Mouse (Mus musculus): ENCODE data around the gene Med7. TPM values are rescaled to one million over a fixed set of nuclear protein-coding genes. Genes with fewer than 3 reads are reported as not detected.
"Not testable (repeated sequence)": the region's sequence is repeated elsewhere in the genome, so short reads cannot be mapped to it uniquely, and the experiment has no call there.

The Med7 gene
- polyA plus RNA-seq, 1 experiment = 32.8 TPM

- H3K27ac ChIP-seq (ENCODE audit: insufficient read depth, low read length) = no peak overlapping the region
- H3K4me3 ChIP-seq (ENCODE audit: insufficient read depth, low read length) = no peak overlapping the region
- TF ChIP-seq CTCF (IDR thresholded peaks at IDR 0.05; ENCODE audit: extremely low read depth, insufficient read depth, low read length) (no peak), POLR2A (IDR thresholded peaks at IDR 0.05; ENCODE audit: extremely low read depth, insufficient read depth, low read length) (no peak)
These were observed 17.9 kb upstream of the Med7 start for GRCm38 (mm10) chr11:46418860-46419259.

GRCm38 (mm10) chr11:46421086-46421888, 15.4 kb upstream of the Med7 start:
- Histone ChIP-seq H3K4me3 (ENCODE audit: insufficient read depth, low read length) (no peak overlapping the region), H3K27ac (ENCODE audit: insufficient read depth, low read length) (no peak overlapping the region), H3K4me1 (ENCODE audit: control insufficient read depth, insufficient read depth, low read length) (peaks cover 1% of the 10 kb centered on the region; the same call in 1 of the 2 replicates)
- TF ChIP-seq POLR2A (IDR thresholded peaks at IDR 0.05; ENCODE audit: extremely low read depth, insufficient read depth, low read length) (no peak), CTCF (IDR thresholded peaks at IDR 0.05; ENCODE audit: extremely low read depth, insufficient read depth, low read length) (no peak)

More at GRCm38 (mm10) chr11:46418860-46419259, 17.9 kb upstream of the Med7 start:
- H3K4me1 ChIP-seq (ENCODE audit: control insufficient read depth, insufficient read depth, low read length) = peaks cover 1% of the 10 kb centered on the region; the same call in 1 of the 2 replicates

GRCm38 (mm10) chr11:46428131-46428530, 8.6 kb upstream of the Med7 start:
- not testable (repeated sequence) for H3K4me3 ChIP-seq (ENCODE audit: insufficient read depth, low read length); H3K27ac ChIP-seq (ENCODE audit: insufficient read depth, low read length); H3K4me1 ChIP-seq (ENCODE audit: control insufficient read depth, insufficient read depth, low read length)

DNA sequence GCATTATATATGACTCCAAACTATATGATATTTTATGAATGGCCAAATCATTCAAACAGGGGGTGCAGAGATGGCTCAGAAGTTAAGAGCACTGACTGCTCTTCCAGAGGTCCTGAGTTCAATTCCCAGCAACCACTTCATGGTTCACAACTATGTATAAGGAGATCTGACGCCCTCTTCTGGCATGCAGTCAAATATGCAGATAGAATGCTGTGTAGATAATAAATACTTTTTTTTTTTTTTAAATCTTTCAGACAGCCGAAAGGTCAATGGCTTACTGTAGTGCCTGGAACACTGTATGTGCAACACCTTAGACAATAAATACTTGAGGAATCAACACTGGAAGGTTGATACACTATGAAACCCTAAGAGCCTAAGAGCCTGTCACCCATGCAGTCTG, 6.6 kb upstream of the Med7 start:
- TF ChIP-seq CTCF (IDR thresholded peaks at IDR 0.05; ENCODE audit: extremely low read depth, insufficient read depth, low read length) (no peak), POLR2A (IDR thresholded peaks at IDR 0.05; ENCODE audit: extremely low read depth, insufficient read depth, low read length) (no peak)
- Histone ChIP-seq H3K4me3 (ENCODE audit: insufficient read depth, low read length) (no peak overlapping the region), H3K27ac (ENCODE audit: insufficient read depth, low read length) (no peak overlapping the region), H3K4me1 (ENCODE audit: control insufficient read depth, insufficient read depth, low read length) (no peaks in the 10 kb centered on the region)

DNA sequence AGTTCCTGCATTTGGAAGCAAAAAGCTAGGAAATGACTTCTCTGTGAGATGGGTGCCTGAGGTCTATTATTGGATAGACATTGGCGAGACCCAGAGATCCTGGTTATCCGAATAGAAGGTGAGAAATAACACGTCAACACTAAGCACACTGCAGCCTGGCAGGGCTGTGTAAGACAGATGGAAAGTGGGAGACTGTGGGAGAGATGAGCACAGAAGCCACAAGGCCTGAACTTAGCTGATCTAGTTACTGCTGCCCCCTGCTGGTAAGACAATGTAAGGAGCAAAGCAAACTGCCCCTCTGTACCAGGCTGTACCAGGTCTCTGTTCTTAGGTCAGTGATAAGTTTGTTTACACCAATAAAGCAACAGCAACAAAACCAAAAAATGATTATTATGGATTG, 5.6 kb upstream of the Med7 start:
- TF ChIP-seq CTCF (IDR thresholded peaks at IDR 0.05; ENCODE audit: extremely low read depth, insufficient read depth, low read length) = peak; percentile 84
- no peak for TF ChIP-seq POLR2A (IDR thresholded peaks at IDR 0.05; ENCODE audit: extremely low read depth, insufficient read depth, low read length)
- Histone ChIP-seq H3K4me3 (ENCODE audit: insufficient read depth, low read length) (no peak overlapping the region), H3K27ac (ENCODE audit: insufficient read depth, low read length) (no peak overlapping the region), H3K4me1 (ENCODE audit: control insufficient read depth, insufficient read depth, low read length) (no peaks in the 10 kb centered on the region; the same call in 1 of the 2 replicates)

DNA sequence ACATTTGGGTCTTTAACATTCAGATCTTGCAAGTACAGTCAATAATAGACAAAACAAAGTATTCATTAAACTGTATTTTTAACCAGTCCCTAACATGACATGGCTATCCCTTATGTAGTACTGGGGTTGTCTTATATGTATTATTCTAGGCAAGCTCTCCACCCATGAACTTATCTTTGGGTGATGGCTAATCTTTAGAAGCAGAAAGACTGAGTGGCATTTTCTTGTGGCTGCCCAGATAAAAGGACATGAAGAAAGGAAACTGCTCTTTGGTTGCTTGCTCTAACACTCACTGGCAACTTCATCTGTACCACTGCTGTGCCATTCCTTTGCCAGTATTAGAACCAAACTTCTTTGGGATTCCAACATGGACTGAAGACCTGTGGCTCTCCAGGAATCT, 1.4 kb upstream of the Med7 start:
- Histone ChIP-seq H3K4me1 (ENCODE audit: control insufficient read depth, insufficient read depth, low read length) (peaks cover 4% of the 10 kb centered on the region), H3K27ac (ENCODE audit: insufficient read depth, low read length) (no peak overlapping the region), H3K4me3 (ENCODE audit: insufficient read depth, low read length) (no peak overlapping the region)
- TF ChIP-seq CTCF (IDR thresholded peaks at IDR 0.05; ENCODE audit: extremely low read depth, insufficient read depth, low read length) (no peak), POLR2A (IDR thresholded peaks at IDR 0.05; ENCODE audit: extremely low read depth, insufficient read depth, low read length) (no peak)

DNA sequence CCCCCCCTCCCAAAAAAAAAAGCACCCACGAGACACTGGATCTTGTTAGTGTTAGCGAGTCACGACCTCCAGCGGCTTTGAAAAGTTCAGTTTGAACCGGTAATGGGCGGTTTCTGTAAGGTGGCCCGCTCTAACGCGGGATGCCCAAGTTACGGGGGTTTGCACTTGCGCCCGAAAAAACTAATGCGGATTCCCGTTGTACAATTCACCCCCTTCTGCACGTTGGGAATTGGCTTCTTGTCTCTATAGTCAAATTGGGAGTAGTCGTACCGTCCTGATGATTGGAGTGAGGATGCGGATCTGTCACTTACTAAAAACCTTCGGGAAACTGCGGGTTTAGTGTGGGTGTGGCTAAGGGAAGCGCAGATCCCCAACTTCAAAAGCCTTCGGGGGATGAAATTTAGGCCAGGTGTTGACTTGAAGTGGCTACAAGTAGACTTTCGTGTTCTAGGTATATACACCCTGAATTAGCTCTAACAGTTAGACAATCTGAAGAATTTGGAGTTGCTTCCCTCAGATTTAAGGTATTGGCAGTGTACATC, 805 bp downstream of the Med7 start:
- H3K27ac ChIP-seq (ENCODE audit: insufficient read depth, low read length) = no peak overlapping the region

GRCm38 (mm10) chr11:46439005-46439543, 2.3 kb downstream of the Med7 start:
- TF ChIP-seq POLR2A (IDR thresholded peaks at IDR 0.05; ENCODE audit: extremely low read depth, insufficient read depth, low read length) (no peak), CTCF (IDR thresholded peaks at IDR 0.05; ENCODE audit: extremely low read depth, insufficient read depth, low read length) (no peak)
- H3K4me1 ChIP-seq (ENCODE audit: control insufficient read depth, insufficient read depth, low read length) = peaks cover 4% of the 10 kb centered on the region

More for the DNA sequence above, 805 bp downstream of the Med7 start:
- H3K4me1 ChIP-seq (ENCODE audit: control insufficient read depth, insufficient read depth, low read length) = peaks cover 4% of the 10 kb centered on the region
- TF ChIP-seq POLR2A (IDR thresholded peaks at IDR 0.05; ENCODE audit: extremely low read depth, insufficient read depth, low read length) = no peak
- TF ChIP-seq CTCF (IDR thresholded peaks at IDR 0.05; ENCODE audit: extremely low read depth, insufficient read depth, low read length) = no peak
- peak overlapping the region; percentile 72 for H3K4me3 ChIP-seq (ENCODE audit: insufficient read depth, low read length)

DNA sequence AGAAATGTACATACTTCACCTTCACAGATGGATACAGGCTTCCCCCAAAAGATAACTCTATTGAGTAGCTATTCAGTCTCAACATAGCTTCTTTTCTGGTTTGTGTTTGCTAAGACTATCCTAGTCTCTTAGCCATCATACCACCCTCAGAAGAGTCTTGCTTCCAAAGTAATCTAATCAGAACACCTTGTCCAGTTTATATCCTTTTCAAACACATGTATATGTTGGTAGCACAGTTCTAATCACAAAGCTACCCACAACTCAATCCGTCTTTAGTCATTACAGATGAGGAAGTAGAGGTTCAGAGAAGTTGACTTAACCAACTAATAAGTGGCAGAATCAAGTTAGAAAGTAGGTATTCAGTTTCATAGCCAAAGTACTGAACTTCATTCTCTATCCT, 5.0 kb downstream of the Med7 start:
- Histone ChIP-seq H3K4me3 (ENCODE audit: insufficient read depth, low read length) (no peak overlapping the region), H3K4me1 (ENCODE audit: control insufficient read depth, insufficient read depth, low read length) (peaks cover 4% of the 10 kb centered on the region; the same call in 1 of the 2 replicates)
- TF ChIP-seq POLR2A (IDR thresholded peaks at IDR 0.05; ENCODE audit: extremely low read depth, insufficient read depth, low read length) (no peak), CTCF (IDR thresholded peaks at IDR 0.05; ENCODE audit: extremely low read depth, insufficient read depth, low read length) (no peak)

More at GRCm38 (mm10) chr11:46439005-46439543, 2.3 kb downstream of the Med7 start:
- Histone ChIP-seq H3K27ac (ENCODE audit: insufficient read depth, low read length) (no peak overlapping the region), H3K4me3 (ENCODE audit: insufficient read depth, low read length) (no peak overlapping the region)

DNA sequence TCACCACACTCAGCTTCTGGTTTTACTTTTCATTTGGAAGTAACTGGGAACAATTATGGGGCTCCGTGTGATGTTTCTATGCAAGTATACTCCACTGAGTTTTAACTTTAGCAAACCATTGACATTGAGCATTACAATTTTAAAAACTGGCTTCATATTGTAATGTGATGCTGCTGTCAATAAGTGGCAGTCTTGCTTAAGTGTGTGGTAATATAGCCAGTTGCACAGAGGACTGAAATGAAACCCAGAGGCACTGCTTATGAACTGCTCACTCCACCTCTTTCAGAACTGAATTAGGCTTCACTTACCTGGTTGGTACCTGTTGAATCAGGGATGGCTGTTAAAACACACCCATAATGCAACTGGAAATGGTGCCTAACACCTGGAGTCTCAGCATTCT, 6.4 kb downstream of the Med7 start:
- TF ChIP-seq CTCF (IDR thresholded peaks at IDR 0.05; ENCODE audit: extremely low read depth, insufficient read depth, low read length) (0 out of 2 replicates have a peak, but pooled peaks have one; percentile 17), POLR2A (IDR thresholded peaks at IDR 0.05; ENCODE audit: extremely low read depth, insufficient read depth, low read length) (no peak)
- Histone ChIP-seq H3K4me1 (ENCODE audit: control insufficient read depth, insufficient read depth, low read length) (no peaks in the 10 kb centered on the region), H3K4me3 (ENCODE audit: insufficient read depth, low read length) (no peak overlapping the region), H3K27ac (ENCODE audit: insufficient read depth, low read length) (no peak overlapping the region)

More for the DNA sequence above, 5.0 kb downstream of the Med7 start:
- H3K27ac ChIP-seq (ENCODE audit: insufficient read depth, low read length) = no peak overlapping the region

Measured in cortical plate, adult 2 months (tissue).